Mouse (Mus musculus): ENCODE data around the gene Pou3f3.

Gene Pou3f3

GRCm38 (mm10) chr1:42694665-42695577 lies 647 bp upstream of the Pou3f3 start:
- peak; percentile 71 for DNase-seq (ENCODE audit: low spot score)

- peak; percentile 58 for DNase-seq (ENCODE audit: low spot score)
These were observed 933 bp downstream of the Pou3f3 start for GRCm38 (mm10) chr1:42696371-42697031.

GRCm38 (mm10) chr1:42697321-42697755 lies 1.8 kb downstream of the Pou3f3 start:
- no peak for DNase-seq (ENCODE audit: low spot score)

- peak; percentile 62 for DNase-seq (ENCODE audit: low spot score)
These were observed 2.4 kb downstream of the Pou3f3 start for GRCm38 (mm10) chr1:42697756-42698583.

- no peak for DNase-seq (ENCODE audit: low spot score)
These were observed 3.2 kb downstream of the Pou3f3 start for GRCm38 (mm10) chr1:42698584-42699333.

- no peak for DNase-seq (ENCODE audit: low spot score)
These were observed 3.9 kb downstream of the Pou3f3 start for GRCm38 (mm10) chr1:42699471-42699871.

- DNase-seq (ENCODE audit: low spot score), result no peak
These were observed 4.6 kb downstream of the Pou3f3 start for GRCm38 (mm10) chr1:42700171-42700570.

- DNase-seq (ENCODE audit: low spot score), result no peak
These were observed 5.2 kb downstream of the Pou3f3 start for GRCm38 (mm10) chr1:42700815-42701214.

- DNase-seq (ENCODE audit: low spot score), result no peak
These were observed 6.5 kb downstream of the Pou3f3 start for GRCm38 (mm10) chr1:42701833-42702611.

- DNase-seq (ENCODE audit: low spot score), result no peak
These were observed 7.4 kb downstream of the Pou3f3 start for GRCm38 (mm10) chr1:42702984-42703383.

- DNase-seq (ENCODE audit: low spot score), result peak; percentile 54
These were observed 7.9 kb downstream of the Pou3f3 start for GRCm38 (mm10) chr1:42703424-42703823.

GRCm38 (mm10) chr1:42703851-42704613 lies 8.5 kb downstream of the Pou3f3 start:
- peak; percentile 54 for DNase-seq (ENCODE audit: low spot score)

GRCm38 (mm10) chr1:42704981-42705810 lies 9.6 kb downstream of the Pou3f3 start:
- DNase-seq (ENCODE audit: low spot score), result no peak

GRCm38 (mm10) chr1:42705811-42706160 lies 10.2 kb downstream of the Pou3f3 start:
- no peak for DNase-seq (ENCODE audit: low spot score)

- no peak for DNase-seq (ENCODE audit: low spot score)
These were observed 11.6 kb downstream of the Pou3f3 start for GRCm38 (mm10) chr1:42707196-42707595.

- no peak for DNase-seq (ENCODE audit: low spot score)
These were observed 12.1 kb downstream of the Pou3f3 start for GRCm38 (mm10) chr1:42707611-42708130.

GRCm38 (mm10) chr1:42709024-42709423 lies 13.5 kb downstream of the Pou3f3 start:
- DNase-seq (ENCODE audit: low spot score), result no peak

GRCm38 (mm10) chr1:42709431-42710160 lies 14.0 kb downstream of the Pou3f3 start:
- DNase-seq (ENCODE audit: low spot score), result no peak

Data from embryo, embryonic 10 days (tissue).